Mouse (Mus musculus): ENCODE measurements around the gene Eif2ak4.

Gene Eif2ak4

DNA sequence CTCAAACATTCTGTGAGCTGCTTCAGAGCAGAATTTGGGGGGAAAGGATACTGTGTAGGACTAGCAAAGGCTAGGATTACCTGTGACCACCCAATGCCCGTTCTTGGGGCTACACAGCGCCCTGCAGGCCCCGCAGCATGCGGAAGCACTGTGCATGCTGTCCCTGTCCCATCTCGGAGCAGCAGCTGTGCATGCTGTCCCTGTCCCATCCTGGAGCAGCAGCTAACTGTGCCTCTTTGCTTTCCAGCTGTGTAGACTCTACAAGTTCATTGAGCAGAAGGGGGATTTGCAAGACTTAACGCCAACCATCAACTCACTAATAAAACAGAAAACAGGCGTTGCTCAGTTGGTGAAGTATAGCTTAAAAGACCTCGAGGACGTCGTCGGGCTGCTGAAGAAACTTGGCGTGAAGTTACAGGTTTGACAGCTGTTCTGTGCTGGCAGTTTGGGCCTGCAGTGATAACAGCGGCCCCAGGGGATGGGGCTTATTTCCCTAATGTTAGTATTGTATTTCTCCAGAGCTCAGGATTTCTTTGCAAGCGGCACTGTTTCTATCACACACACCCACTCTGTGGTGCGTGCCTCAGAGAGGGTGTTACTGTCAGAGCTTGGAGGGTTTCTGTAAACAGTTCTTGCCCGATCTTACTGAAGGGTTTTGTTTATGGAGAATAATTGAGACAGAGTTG lies 73.2 kb downstream of the Eif2ak4 start:
- DNase-seq (ENCODE audit: low read depth in 1 of 2, low spot score in 2 of 2) = no peak

GRCm38 (mm10) chr2:118463480-118463879 lies 75.1 kb downstream of the Eif2ak4 start:
- no peak for DNase-seq (ENCODE audit: low read depth in 1 of 2, low spot score in 2 of 2)

GRCm38 (mm10) chr2:118464450-118464849 lies 76.0 kb downstream of the Eif2ak4 start:
- DNase-seq (ENCODE audit: low read depth in 1 of 2, low spot score in 2 of 2) = no peak

GRCm38 (mm10) chr2:118465894-118466293 lies 77.5 kb downstream of the Eif2ak4 start:
- DNase-seq (ENCODE audit: low read depth in 1 of 2, low spot score in 2 of 2) = no peak

DNA sequence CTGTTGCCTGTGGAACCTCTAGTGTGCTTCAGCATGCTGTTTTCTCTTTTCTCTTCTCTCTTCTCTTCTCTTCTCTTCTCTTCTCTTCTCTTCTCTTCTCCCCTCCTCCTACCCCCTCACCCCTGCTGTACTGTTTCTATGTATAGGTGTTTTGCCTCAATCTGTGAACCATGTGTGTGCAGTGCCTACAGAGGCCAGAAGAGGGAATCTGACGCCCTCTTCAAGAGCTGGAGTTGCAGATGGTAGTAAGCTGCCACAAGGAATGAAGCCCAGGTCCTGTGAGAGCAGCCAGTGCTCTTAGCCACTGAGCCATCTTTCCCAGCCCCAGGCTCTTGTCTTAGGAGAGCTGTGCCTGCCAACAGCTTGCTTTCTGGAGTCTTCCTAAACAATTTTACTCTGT lies 78.2 kb downstream of the Eif2ak4 start:
- no peak for DNase-seq (ENCODE audit: low read depth in 1 of 2, low spot score in 2 of 2)

DNA sequence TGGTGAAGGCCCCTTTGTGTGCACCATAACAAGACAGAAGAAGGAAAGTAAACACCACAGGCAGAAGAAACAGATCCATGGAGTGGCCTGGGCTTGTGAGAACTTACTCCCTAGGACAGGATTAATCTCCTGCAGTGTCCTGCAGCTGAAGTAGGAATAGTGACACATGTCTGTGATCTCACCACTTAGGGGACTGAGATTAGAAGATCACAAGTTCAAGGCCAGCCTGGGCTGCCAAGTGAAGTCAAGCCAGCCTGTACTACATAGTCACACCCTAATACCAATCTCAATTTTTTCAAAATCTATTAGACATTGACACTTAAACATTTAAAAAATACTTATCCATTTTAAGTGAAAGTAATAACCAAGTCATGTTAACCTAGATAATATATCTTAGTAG lies 79.9 kb downstream of the Eif2ak4 start:
- no peak for DNase-seq (ENCODE audit: low read depth in 1 of 2, low spot score in 2 of 2)

GRCm38 (mm10) chr2:118478833-118479549 lies 90.6 kb downstream of the Eif2ak4 start:
- no peak for DNase-seq (ENCODE audit: low read depth in 1 of 2, low spot score in 2 of 2)

DNA sequence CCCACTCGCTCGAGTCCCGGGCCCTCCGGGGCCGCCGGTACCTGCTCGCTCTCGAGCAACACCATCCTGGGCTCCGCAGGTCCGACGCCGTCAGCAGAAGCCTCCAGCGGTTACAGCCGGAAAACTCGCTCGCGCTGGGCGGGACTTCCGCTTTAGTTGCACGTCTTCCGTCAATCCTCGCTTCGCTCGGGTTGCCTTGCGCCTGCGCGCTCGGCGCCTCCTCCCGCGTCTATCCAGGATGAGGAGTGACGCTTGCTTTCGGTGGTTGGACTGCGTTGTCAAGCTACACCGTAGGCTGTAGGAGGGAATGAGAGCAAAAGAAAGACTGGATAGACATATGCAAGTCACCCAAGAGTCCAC lies 91.1 kb downstream of the Eif2ak4 start, which contains the start of gene Srp14:
Gene Srp14, minus strand, starts transcription at position 162 of the 360 bp plus-strand sequence.
- peak; percentile 76 to 78 for DNase-seq (ENCODE audit: low read depth in 1 of 2, low spot score in 2 of 2)

- no peak for DNase-seq (ENCODE audit: low read depth in 1 of 2, low spot score in 2 of 2)
Observed at GRCm38 (mm10) chr2:118480886-118481285, 92.5 kb downstream of the Eif2ak4 start.

DNA sequence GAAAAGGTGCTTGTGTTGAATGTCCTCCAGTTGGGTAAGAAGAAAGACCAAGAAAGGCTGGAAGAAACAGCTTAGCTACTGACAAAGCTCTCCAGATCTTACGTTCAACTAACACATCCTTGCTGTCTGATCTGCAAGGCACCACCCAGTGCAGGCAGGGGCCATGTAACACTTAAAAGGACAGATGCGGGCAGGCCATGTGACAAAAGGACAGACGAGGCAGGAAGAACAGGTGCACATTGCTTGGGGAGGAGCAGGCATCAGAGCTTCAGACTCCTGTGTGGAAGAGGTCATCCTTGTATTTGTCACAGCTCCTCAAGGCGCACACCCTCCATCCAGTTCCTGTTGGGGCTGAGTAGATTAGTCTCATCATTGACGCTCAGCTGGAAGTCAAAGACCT lies 94.6 kb downstream of the Eif2ak4 start:
- DNase-seq (ENCODE audit: low read depth in 1 of 2, low spot score in 2 of 2) = no peak

- no peak for DNase-seq (ENCODE audit: low read depth in 1 of 2, low spot score in 2 of 2)
Observed at GRCm38 (mm10) chr2:118484386-118484898, 96.0 kb downstream of the Eif2ak4 start.

- DNase-seq (ENCODE audit: low read depth in 1 of 2, low spot score in 2 of 2) = no peak
Observed at GRCm38 (mm10) chr2:118485415-118485814, 97.0 kb downstream of the Eif2ak4 start.

DNA sequence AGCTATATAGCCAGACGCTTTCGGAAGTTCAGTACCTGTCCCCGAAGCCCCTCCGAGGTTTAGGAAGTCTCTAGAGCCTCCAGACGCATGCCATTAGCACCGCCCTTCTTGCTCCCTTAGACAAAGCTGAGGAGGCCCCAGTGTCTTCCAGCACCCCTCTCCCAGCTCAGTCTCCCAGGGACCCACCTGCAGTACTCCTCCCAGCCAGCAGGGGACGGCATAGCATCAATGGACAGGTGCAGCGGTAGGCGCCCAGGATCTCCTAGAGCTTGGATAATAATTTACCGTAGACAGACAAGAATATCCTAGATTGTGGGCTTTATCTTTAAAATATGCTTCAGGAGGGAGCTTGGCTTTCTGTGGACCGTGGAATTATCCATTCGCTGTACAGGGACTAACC lies 98.5 kb downstream of the Eif2ak4 start:
- peak; percentile 48 to 70 for DNase-seq (ENCODE audit: low read depth in 1 of 2, low spot score in 2 of 2)

DNA sequence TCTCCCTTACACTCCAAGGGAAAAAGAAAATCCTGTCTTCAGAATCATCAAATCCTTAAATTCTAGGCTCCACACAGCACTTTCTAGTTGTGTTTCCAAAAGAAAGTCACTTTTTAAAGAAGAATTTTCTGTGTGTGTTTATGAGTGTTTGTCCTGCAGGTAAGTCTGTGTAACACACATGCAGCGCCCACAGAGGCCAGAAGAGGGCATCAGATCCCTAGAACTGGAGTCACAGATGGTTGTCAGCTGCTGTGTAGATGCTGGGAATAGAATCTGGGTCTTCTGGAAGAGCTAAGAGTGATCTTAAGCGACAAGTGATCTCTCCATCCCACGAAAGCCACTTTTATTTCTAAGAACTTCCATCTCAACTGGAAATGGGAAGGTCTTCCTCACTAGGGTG lies 99.4 kb downstream of the Eif2ak4 start:
- no peak for DNase-seq (ENCODE audit: low read depth in 1 of 2, low spot score in 2 of 2)

GRCm38 (mm10) chr2:118490241-118491091 lies 102.0 kb downstream of the Eif2ak4 start:
- peak; percentile 27 to 41 for DNase-seq (ENCODE audit: low read depth in 1 of 2, low spot score in 2 of 2)

- no peak for DNase-seq (ENCODE audit: low read depth in 1 of 2, low spot score in 2 of 2)
Observed at GRCm38 (mm10) chr2:118491281-118491731, 102.9 kb downstream of the Eif2ak4 start.

DNA sequence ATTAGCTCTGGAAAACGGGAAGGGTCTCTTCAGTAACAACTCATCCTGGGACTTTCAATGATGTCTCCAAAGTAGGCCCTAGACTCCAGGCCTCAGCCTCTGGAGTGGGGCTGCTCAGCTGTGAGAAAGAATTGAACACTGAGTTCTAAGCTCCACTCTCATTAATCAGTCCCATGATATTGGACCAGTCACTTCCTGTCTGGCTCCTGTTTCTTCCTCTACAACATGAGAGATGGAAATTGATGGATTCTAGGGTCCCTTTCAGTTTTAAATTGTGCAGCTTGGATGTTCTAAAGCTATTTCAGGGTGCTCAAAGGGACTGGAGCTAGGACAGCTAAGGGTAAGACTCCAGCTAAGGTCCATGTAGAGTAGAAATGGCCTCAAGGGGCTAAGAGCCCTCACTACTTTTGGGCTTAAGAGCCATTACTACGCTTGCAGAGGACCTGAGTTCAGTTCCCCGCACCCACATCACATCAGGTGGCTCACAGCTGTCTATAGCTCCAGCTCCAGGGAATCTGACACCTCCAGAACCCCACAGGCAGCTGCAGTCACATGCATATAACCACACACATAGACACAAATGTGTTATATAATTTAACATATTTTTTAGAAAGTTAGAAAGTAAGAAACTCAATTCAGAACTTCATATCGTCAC lies 103.5 kb downstream of the Eif2ak4 start:
- no peak for DNase-seq (ENCODE audit: low read depth in 1 of 2, low spot score in 2 of 2)

DNA sequence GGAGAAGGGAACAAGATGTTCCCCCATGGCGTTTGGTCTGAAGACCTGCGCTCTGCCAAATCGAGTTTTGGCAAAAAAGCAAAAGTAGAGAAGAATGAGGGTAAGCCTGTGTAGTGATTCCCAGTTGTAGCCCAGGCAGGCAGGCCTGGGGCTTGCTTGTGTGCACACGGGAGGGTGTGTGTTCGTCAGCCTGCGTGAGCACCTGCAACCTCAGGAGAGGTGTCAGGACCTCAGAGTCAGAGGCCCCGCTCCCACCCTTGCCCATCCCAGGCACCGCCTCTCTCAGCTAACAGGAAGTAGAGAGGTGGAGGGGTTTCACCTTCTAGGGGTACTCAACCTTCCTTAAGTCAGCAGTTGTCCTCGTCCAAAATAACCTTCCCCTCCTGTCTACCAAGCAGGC lies 106.6 kb downstream of the Eif2ak4 start:
- DNase-seq (ENCODE audit: low read depth in 1 of 2, low spot score in 2 of 2) = no peak

- no peak for DNase-seq (ENCODE audit: low read depth in 1 of 2, low spot score in 2 of 2)
Observed at GRCm38 (mm10) chr2:118497890-118498289, 109.5 kb downstream of the Eif2ak4 start.

DNA sequence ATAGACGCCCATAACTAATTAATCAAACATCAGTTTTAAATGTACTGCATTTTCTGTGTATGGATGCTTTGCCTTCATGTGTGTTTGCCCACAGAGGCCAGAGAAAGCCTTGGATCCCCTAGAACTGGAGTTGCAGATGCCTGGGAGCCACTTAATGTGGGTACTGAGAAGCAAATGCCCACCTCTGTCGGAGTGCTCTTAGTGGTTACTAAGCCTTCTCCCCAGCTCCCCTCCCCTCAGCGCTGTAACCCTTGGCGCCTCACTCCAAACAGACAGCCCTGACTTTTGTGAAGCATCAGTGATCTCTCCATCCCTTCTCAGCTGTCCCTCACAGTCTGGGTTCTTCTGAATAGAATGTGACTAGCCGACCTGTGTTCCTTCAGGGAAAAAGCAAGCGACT lies 110.1 kb downstream of the Eif2ak4 start:
- DNase-seq (ENCODE audit: low read depth in 1 of 2, low spot score in 2 of 2) = no peak

Measured in monocyte, adult 2 months (primary cell).